Mouse (Mus musculus): ENCODE data around the gene Col7a1. TPM values are rescaled to one million over a fixed set of nuclear protein-coding genes. Genes with fewer than 3 reads are reported as not detected.
A peak's percentile ranks its signal among the peaks of the same experiment; 100 is the strongest.

The Col7a1 gene
- total RNA-seq, 2 experiments from 2014 or later: 6.2 to 8.1 TPM

DNA sequence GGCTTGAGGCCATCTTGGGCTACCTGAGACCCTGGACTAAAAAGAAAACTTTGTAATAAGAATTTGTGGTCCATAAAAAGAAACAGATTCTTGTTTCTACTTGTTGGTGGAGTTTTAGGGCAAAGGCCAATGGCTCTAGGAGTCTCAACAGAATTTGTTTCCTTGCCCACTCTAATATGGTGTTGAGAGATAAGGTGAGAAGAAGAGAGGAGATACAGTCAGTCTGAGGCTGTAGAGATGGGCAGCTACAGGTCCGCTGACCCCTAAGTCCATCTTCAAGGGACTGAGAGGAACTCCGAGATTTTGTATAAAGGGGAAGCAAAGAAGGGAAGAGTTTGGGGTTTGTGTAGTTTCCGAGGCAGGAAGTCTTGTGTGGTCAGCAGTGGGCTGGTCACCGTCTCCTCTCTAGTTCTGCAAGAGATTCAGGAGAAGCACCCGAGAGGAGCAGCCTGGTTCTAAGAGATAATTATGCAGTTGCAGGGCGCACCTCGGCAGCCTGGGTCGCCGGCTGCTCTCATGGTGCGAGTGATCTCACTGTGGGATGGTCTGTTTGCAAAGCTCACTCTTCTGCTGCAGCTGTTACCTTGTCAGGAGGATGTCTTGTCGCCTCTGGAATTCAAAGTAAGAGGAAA is 63.7 kb downstream of the Col7a1 start:
- intact Hi-C loops (cut with DNase I): no loop called here
- DNase-seq: no peak

DNA sequence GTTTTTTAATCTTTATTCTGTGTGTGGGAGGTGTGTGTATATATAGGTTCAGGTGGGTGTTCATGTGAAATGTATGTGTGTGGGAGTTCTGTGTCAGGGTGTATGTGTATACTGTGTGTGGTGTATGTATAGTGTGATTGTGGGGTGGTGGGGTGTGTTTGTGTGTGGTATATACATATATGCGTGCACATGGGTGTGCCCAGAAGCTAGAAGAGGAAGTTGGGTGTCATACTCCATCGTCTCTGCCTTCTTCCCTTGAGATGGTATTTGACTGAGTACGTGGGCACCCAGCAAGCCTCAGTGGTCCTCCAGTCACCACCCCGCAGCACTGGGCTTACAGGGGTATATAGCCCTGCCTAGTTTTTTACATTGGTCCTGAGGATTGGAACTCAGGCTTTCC is 68.0 kb downstream of the Col7a1 start:
- intact Hi-C loops (cut with DNase I): no loop called here

DNA sequence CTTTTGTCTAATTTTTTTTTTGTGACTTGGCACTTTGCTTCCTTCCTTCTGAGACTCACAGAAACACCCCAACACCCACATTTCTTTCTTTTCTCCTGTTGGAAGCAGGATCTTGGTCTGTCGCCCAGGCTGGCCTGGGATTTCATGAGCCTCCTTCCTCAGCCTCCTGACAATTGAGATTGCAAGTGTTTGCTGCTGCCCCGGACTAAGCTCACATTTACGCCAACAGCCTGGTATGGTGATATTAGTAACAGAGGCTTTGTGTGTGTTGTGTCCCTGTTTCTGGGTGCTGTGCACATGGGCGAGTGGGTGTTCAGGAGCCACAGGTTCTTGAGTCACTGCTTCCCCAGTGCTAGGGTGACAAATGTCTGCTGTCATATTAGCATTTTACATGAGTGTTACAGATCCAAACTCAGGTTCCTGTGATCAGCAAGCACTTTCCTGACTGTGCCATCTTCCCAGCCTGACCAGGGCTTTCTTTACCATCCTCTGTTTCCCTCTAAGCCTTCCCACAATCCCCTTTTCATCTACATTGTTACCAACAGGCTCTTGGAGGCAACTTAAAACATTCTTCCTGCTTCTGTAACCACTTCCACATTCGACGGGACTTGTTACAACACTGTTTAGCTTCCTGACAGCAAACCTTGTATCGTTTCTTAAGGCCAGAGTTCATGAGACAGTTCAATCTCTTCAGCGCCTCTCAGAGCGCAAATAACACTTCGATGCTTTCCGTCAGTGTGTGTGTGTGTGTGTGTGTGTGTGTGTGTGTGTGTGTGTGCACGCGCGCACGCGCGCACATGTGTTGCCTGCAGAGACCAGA is 69.7 kb downstream of the Col7a1 start:
- DNase-seq: no peak
- intact Hi-C loops (cut with DNase I): no loop called here

More for the DNA sequence above, 68.0 kb downstream of the Col7a1 start:
- DNase-seq: no peak

DNA sequence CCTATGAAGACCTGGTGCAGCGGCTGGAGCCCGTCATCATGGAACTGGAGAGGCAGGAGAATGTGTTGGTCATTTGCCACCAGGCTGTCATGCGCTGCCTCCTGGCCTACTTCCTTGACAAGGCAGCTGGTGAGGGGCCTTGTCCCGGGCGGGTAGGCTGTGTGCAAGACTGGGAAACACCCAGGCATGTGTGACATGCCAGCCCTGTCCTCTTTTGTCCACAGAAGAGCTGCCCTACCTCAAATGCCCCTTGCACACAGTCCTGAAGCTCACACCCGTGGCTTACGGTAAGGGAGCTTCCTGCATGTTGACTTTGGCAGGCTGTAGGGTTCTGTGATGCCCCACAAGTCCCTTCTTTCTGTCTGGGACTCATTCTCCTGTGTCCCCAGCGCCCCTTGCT is 74.1 kb downstream of the Col7a1 start:
- peak; percentile 37 for DNase-seq
- intact Hi-C loops (cut with DNase I): no loop called here

DNA sequence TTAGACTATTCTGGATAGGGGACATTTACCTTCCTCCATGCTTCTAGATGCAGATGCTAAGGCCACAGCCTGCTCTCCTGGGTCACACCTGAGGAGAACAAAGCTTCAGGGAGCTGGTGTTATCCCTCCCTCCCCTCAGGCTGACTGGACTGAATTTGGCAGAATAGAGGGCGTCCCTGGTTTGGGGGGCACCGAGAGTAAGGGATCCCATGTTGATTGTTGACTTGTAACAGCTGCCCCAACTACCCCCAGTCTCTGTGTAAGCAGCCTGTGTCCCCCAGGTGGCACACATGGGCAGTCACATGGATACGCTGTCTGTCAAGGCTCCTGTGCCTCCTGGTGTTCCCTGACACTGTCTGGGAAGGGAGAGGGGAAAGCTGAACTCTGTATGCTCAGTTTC is 75.0 kb downstream of the Col7a1 start:
- intact Hi-C loops (cut with DNase I): no loop called here

DNA sequence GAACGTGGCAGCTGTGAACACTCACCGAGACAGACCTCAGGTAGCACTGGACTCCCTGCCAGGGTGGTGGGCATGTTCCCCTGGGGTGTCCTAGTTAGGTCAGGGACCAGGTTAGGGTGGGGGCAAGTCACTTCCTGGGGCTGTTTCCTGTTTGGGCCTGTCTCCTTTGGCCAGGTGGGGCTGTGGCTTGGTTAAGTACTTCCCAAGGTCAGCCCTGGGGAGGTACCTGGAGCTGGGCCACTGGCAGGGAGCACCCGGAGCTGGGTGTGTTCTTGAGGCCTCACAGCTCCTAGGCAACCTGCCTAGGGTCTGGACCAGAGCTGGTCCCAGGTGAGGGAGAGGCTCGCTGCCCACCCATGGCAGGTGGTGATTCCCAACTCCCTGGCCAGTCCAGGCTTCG is 75.5 kb downstream of the Col7a1 start:
- intact Hi-C loops (cut with DNase I): no loop called here
- no peak for DNase-seq

More for the DNA sequence above, 75.0 kb downstream of the Col7a1 start:
- no peak for DNase-seq

DNA sequence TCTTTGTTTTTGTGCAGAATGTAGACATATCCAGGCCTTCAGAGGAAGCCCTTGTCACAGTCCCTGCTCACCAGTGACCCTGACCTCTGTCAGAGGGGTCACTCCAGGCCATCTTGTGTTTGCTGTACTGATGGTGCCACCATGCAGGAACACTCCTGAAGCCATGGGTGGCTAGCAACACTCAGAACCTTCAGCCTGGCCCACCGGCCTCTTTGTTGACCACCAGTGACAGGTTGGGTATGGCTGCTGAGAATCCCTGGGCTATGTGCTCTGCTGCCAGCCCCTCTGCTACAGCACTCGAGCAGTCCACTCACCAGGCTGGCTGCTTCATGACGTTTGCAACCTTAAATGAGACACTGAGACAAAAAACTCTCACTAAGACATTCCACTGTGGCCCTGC is 76.9 kb downstream of the Col7a1 start:
- intact Hi-C loops (cut with DNase I): no loop called here
- DNase-seq: no peak

DNA sequence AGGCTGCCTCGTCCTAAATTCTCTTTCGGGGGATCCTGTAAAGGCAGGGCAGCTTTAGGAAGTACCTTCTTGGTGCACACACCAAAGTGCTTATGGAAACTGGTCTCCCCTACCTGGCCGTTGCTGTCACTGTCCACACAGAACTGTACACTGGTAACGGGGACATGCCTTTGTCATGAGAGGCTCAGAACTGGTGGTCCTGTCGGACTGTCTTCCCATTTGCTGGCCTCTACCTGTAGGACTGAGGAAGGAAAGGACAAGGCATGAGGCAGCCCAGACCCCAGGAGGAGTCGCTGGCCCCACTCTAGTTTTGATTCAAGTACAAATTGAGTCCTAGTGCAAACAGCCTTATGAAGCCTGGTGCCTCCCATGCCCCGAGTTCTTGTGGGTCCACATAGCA is 77.6 kb downstream of the Col7a1 start:
- DNase-seq: no peak
- intact Hi-C loops (cut with DNase I): no loop called here

DNA sequence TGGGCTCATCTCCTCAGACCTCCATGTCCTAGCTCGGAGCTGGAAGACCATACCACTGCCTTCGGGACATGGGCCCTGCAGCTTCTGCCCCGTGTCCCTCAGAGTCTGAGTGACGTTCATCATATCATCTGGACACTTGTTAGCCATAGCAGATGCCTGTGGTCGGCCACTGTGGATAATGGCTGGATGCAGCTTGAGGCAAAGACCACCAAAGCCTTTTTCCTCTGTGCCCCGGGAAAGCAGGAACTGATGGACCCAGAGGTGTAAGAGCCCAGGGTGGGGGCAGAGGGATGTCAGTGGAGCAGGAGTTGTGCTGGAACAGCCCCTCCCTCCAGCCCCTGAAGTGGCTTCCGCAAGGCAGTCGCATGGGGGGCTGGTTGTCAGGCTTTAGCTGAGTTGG is 78.3 kb downstream of the Col7a1 start:
- DNase-seq: no peak
- intact Hi-C loops (cut with DNase I): no loop called here

DNA sequence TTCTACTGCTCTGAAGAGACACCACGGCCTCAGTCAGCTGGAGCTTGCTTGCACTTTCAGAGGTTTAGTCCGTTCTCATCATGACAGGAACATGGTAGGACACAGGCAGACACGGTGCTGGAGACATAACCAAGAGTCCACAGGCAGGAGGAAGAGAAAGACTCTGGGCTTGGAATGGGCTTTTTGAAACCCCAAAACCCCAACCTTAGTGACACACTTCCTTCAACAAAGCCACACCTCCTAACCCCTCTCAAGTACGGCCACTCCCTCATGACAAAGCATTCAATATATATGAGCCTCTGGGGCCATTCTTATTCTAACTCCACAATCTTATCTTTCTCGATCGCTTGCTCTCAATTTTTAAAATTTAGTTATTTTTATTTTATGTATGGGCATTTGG is 79.0 kb downstream of the Col7a1 start:
- DNase-seq: no peak
- intact Hi-C loops (cut with DNase I): no loop called here

Small RNAs within 50 kb of the gene (microRNA-seq; reads per million reads assigned to microRNA genes)
- gene Mir711: not detected

Other genes starting within 250 kb of the Col7a1 start
- 100 to 1,000 TPM; 188 to 206 TPM for gene Ip6k2, start 169.8 kb upstream of the Col7a1 start, total RNA-seq (2021)
- 10 to 100 TPM; 28.9 to 35.9 TPM for gene Nckipsd, start 145.2 kb upstream of the Col7a1 start, total RNA-seq (2021)
- 100 to 1,000 TPM; 103 to 112 TPM for gene Celsr3, start 127.3 kb upstream of the Col7a1 start, total RNA-seq (2021)
- 10 to 100 TPM; 22.8 to 27.4 TPM for gene Slc26a6, start 100.3 kb upstream of the Col7a1 start, total RNA-seq (2021)
- gene Tmem89, start 39.0 kb upstream of the Col7a1 start, total RNA-seq (2021): under 1 TPM in 1 of 2 experiments, not detected in 1; 0.38 TPM
- 100 to 1,000 TPM; 292 to 300 TPM for gene Uqcrc1, start 17.0 kb upstream of the Col7a1 start, total RNA-seq (2021)
- under 1 TPM in 1 of 2 experiments, not detected in 1; 0.78 TPM for gene Ucn2, start 32.4 kb downstream of the Col7a1 start, total RNA-seq (2021)
- 10 to 100 TPM; 25.5 to 25.8 TPM for gene Pfkfb4, start 38.2 kb downstream of the Col7a1 start, total RNA-seq (2021)
- gene Shisa5, start 85.0 kb downstream of the Col7a1 start, total RNA-seq (2021): 10 to 100 TPM; 48.3 to 54.7 TPM
- 10 to 100 TPM; 14.8 to 15.1 TPM for gene Trex1, start 106.1 kb downstream of the Col7a1 start, total RNA-seq (2021)
- gene Atrip, start 120.5 kb downstream of the Col7a1 start, total RNA-seq (2021): 10 to 100 TPM; 33.4 to 37.4 TPM
- 1 to 10 TPM; 7.9 to 8.4 TPM for gene Ccdc51, start 128.9 kb downstream of the Col7a1 start, total RNA-seq (2021)
- 100 to 1,000 TPM; 385 to 398 TPM for gene Tma7, start 129.0 kb downstream of the Col7a1 start, total RNA-seq (2021)
- gene Plxnb1, start 141.8 kb downstream of the Col7a1 start, total RNA-seq (2021): 100 to 1,000 TPM in 1 of 2 experiments, 10 to 100 TPM in 1; 90.0 to 105 TPM
- not detected for gene Fbxw21, start 208.5 kb downstream of the Col7a1 start, total RNA-seq (2021)
- gene Fbxw13, start 242.4 kb downstream of the Col7a1 start, total RNA-seq (2021): not detected

All from left cerebral cortex, postnatal 4 days (tissue).